Mouse (Mus musculus) layer of hippocampus, adult 9-11 months (tissue): Measurements from ENCODE around the gene Map4k5.

Source experiments
- DNase-seq: peaks from one replicate; pipeline ENCODE4 v3.0.0; 2022

Gene Map4k5

DNA sequence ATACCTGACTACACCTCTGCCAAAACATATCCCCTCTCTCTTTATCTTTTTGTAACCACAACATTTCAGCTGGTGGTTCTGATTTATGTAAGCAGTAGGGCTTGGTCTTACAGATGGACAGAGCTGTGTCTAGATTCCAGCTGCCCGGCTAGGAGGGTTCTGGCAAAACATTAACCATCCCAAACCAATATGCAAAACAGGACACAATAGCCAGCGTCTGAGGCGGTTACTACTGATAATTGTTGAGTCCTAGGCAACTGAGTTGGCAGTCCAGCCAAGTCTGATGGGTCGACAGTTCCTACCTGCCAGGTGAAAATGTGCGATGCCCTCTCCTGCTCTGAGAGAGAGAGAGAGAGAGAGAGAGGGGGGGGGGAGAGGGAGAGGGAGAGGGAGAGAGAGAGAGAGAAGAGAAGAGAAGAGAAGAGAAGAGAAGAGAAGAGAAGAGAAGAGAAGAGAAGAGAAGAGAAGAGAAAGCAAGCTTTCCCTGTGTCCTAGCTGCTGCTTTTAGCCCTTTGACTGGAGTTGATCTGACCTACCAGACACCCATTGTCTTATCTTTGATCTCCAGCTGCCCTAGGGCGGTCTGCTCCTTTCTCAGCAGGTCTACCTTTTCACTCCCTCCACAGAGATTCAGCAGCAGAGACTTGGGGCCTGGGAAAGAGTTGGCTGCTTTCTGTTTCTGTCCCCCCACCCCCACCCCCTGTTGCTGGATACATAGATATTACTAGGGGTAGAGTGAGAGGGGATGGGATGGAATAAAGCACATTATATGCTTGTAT, 109.6 kb downstream of the Map4k5 start:
- no peak for DNase-seq

GRCm38 (mm10) chr12:69781935-69782650, 110.9 kb downstream of the Map4k5 start:
- no peak for DNase-seq

DNA sequence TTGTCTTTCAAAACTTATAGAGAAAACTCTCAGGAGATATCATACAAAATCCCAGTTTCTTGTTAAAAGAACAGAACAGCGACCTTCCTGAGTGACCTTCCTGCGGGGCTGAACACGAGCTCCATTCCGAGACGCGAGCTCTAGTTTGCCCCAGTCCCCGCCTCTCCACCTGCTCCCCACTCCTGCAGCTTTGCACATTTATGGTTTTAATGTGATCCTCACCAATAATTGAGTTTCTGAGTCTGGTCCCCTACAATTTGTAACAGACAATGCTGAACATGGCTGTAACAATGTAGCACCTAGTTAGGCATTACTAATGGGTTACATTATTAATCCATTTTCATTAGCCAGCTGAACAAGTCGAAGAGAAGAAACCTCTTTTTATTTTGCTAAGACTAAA, 111.5 kb downstream of the Map4k5 start:
- no peak for DNase-seq

DNA sequence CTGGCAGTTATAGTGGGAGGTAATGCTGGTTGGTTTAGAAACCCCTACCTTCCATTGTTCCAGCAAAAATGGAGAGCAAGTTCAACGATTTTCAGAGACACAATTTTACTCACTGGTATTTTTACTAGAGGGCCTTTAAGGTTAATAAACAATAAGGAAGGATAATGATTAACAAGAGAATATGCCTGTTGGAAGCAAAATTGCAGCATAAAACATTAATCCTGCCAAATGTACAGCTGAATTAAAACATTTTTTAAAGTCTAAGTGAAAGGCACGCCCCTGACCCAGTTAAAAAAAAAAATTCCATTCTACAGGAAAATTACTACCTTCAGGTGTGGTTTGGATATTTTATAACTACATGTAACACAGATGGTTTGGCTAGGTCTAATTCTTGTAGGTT, 115.0 kb downstream of the Map4k5 start:
- no peak for DNase-seq

DNA sequence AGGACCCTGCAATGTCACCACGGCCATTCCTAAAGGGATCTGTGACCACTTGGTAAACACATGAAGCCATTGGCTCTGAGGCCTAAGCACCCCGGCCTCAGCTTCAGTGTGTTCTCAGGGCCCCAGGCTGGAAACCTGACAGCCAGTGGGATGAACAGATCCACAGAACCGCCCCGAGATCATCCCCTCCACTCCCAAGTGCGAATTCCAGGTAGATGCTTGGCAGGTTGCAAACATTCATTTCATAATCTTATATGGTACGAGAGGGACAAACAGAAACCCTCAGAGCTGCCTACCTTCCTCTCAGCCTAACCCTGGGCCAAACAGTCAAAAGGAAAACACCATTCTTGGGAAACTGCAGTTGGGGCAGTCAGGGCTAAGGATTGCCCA, 115.7 kb downstream of the Map4k5 start:
- DNase-seq, result no peak

GRCm38 (mm10) chr12:69776607-69777340, 116.2 kb downstream of the Map4k5 start:
- DNase-seq, result no peak

DNA sequence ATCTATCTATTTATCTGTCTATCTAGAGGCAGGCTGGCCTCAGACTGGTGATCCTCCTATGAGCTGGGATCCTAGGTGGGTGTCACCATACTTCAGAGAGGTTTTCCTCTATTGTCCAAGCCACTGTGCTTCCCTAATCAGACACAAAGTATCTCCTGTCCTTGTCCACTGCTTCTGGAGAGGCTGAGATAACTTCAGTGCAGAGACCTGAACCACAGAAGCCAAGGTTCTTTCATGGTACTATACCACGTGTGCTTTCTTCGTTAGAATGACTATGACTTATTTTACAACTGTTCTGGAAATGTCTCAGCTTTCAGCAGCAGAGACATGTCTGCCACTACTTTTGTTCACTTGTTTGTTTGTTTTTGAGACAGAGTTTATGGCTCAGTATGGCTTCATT, 124.2 kb downstream of the Map4k5 start:
- no peak for DNase-seq

DNA sequence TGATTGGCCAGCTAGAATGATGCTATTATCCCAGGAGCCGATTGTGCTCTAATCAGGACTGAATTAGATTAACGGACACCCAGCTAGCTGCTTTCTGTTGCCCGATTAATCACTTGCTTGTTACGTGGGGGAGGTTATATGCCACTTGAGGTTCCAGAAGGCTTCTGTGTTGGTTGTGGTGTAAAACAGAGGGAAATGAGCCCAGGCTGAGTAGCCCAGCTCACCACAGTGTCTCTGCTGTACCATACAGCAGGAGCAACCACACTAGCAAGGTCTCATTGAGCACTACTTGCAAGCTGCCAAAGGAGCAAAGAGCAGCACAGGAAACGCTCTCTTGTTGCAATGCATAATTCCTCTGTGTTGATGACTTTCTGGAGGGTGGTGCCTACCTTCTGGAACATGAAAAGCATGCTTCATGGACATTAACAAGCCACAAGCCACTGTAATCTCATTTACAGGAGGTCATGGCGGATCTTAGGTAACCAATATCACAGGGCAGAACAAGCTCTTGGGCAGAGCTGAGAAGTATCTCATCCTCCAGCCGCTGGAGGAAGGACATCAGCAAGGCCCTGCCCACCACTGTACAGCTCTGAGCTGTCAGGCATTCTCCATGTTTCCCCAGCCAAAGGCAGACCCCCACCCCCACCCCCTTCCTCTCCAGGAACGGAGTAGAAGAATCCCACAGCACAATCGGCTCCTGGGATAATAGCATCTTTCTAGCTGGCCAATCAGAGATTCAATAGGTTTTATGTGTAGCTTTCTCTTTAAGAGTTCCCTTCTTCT, 125.3 kb downstream of the Map4k5 start:
- no peak for DNase-seq

DNA sequence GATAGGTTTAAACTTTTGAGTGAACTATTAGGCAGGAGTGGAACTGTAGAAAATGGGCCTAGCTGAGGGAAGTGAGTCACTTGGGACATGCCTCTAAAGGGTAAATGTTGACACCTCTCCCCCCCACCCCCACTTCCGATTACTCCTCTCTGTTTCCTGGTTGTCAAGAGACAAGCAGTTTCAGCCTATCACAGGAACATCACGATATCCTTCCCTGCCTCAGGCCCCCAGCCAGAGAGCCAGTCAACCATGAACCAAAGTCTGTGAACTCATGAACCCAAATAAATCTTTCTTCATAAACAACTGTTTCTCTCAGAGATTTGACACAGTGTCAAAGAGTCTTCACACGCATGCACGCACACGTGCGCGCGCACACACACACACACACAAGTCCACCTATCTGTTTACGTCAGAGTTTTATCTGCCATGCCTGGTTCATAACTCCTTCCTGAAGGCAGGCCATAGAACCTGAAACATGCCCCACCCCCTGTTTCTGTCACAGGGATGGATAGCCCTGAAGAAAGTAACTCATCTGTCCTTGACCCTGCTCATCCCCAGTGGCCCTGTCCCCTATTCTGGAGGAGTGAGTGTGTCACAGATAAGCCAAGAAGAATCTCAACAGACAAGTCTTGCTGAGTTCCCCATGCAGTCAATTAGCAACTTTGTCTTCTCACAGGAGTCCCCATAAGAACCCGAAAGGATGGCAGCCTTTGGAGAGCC, 126.7 kb downstream of the Map4k5 start:
- DNase-seq, result no peak

GRCm38 (mm10) chr12:69765543-69765942, 127.5 kb downstream of the Map4k5 start:
- no peak for DNase-seq

GRCm38 (mm10) chr12:69761603-69762002, 131.4 kb downstream of the Map4k5 start:
- no peak for DNase-seq

DNA sequence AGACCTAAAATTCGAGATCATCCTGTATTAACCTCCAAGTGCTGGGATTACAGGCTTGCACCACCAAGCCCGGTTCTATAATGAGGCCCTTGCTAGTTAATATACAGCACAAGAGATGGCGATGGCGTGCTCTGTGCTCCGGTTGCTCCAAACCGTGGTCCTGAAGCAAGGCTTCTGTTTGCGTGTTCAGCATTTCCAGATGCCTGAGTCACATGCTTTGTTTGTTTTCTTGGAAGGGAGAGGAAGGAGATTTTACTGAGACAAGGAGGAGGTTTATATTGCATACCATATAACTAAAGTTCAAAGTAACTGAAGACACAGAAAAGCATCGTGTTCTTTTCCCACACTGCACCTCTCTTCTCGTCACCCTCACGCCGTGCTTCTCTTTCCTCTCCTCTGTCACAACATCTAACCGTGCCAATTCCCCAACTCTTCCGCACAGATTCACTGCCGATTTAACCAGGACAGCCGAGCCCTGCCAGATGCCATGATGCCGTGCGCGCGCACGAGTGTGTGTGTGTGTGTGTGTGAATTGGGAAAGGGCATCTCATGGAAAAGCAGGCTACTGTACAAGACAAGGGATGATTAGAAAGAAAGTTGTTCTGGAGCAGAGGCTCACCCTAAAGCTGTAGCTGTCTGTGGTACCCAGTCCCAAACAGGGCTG, 132.1 kb downstream of the Map4k5 start:
- peak; percentile 24 for DNase-seq

DNA sequence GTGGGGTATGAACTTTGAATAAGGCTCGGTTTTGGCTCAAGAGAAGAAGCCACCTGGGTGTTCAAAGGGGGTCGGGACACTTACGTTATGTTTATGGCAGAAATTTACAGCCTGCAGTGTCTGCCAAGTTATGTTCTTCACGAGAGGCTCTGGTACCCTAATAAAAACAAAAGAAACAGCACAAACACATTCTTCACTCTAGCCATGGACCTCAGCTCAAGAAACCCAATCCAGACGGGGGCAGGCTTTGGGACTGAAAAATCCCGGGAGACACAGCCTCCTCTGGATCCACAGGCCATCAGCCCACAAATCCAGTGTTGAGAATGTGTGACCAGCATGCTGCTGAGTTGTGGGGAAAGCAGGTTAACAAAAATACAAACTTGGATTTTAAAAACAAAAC, 133.0 kb downstream of the Map4k5 start:
- no peak for DNase-seq

- DNase-seq, result no peak
Observed at GRCm38 (mm10) chr12:69759267-69759885, 133.6 kb downstream of the Map4k5 start.

DNA sequence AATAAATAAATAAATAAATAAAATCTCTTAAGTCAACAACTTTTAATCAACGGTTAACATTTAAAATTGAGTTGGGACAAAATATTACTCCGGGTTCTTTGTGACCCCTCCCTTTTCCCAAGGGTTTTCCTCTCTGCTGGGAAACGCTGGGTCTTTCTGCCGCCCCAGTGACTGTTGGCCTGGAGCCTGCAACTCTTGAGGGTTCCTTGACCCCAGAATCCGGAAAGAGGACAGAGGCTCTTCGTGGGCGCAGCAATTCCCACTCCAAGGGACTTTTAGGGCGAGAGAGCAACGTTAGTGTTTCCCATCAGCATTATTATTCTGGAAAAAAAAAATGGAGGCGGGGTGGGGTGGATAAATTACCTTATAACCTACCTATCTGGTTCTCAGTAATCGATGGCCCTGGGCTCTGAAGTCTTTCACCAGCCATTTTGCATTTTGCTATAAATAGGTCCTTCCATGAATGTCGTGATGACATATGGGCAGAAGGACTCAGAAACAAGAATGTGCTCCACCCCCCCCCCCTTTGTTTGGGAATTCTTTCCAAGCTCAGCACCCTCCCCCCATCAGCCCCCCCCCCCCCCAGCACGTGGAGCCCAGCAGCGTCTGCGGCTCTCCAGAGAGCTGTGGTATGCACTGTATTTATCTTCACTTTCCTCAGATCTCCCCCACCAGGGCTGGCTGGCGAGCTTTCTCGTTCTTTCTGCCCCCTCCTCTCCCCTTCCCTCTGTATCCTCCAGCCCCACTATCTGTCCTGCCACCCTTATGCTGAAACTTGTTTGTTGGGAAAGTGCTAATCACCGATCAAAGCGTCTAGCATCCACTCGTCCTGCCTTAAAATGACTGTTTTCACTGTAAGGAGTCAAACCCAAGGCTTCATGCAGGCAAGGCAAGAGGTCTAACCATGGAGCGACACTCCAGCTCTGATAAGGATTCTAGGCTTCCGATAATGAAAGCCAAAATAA, 134.5 kb downstream of the Map4k5 start:
- DNase-seq, result no peak

DNA sequence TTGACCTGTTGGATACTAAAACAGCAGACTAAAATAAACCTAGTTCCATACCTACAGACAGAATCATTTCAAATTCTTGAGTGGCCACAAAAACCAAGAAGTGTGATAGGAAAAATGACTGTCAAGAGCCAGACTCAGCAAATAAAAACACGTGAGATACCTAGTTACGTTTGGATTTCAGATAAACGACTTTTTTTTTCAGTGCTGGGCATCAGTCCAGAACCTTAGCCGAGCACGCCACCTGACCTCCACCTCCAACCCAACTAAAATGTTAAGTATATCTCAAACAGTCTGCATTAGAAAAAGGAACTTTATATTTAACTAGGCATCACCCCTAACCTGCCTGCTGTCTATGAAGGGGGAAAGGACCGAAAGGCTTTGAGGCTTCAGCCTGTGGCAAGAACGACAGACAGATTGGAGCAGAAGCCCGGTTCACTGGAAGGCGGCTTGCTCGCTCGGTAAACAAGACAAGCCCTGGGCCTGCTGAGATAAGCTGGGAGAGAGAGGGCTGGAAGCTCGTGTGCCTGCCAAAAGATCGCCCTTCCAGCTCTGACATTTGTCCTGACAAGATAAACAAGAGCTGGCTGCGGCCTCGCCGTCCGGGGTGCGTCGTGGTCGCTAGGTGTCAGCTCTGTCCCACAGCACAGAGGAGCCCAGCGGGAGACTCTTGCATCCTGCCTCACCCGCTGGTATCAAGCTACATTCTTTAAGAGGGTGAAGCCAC, 135.4 kb downstream of the Map4k5 start:
- DNase-seq, result peak; percentile 77

DNA sequence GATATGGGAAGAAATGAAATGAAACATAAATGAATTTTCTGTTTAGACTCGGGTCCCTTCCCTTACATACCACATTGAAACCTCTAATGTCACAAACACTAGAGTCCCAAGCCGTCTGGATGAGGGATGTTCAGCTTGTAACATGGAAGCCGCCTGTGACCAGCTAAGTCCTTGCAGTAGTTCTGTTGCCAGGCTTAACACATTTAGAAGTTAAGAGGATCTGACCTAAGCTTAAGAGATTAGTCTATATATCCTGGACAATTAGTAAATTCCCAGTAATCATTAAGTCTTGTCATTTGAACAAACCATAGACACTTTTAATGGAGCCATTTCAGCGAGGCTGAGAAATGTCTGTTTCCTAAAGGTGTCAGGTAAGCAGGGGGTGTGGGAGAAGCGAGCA, 137.0 kb downstream of the Map4k5 start:
- DNase-seq, result no peak

- DNase-seq, result no peak
Observed at GRCm38 (mm10) chr12:69753936-69754335, 139.1 kb downstream of the Map4k5 start.
